Mouse (Mus musculus) heart, adult 2 months (tissue): ENCODE results near the gene Ahcyl2.

Source experiments
- CTCF ChIP-seq: fragments of 200-600 bp; IDR thresholded peaks from 2 replicates; pipeline ENCODE4 v1.8.1; 2022; ENCODE audit warnings: antibody characterized with exemption, mild to moderate bottlenecking, moderate library complexity
- EP300 ChIP-seq: fragments of 200-500 bp; IDR thresholded peaks from 2 replicates; pipeline ENCODE4 v1.6.1; 2011; ENCODE audit warnings: low read depth, low read length, control low read depth; ENCODE audit not compliant: insufficient read depth
- POLR2A ChIP-seq: fragments of 200-500 bp; IDR thresholded peaks from 2 replicates; pipeline ENCODE4 v1.6.1; 2011; ENCODE audit warnings: mild to moderate bottlenecking, low read depth, low read length, control low read depth; ENCODE audit not compliant: insufficient read depth

DNA sequence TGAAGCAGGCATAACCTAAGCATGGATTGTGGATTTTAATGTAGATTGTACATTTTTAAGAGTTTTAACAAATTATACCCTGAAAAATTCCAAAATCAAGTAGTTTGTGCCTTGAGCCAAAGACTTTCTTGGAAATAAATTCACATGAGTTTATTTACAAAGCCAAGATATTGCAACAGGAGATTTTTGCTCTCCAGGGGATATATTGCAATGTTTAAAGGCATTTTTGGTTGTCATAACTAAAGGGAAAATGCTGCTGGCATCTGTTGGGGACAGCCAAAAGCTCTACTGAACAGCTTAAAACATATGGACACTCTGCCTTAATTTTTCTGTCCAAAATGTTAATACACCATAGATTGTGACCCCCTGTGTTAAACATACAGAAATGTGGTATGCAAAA is 146.3 kb downstream of the Ahcyl2 start:
- no peak for TF ChIP-seq CTCF
- TF ChIP-seq POLR2A = no peak
- TF ChIP-seq EP300 = no peak
